In the genomic region with DNA sequence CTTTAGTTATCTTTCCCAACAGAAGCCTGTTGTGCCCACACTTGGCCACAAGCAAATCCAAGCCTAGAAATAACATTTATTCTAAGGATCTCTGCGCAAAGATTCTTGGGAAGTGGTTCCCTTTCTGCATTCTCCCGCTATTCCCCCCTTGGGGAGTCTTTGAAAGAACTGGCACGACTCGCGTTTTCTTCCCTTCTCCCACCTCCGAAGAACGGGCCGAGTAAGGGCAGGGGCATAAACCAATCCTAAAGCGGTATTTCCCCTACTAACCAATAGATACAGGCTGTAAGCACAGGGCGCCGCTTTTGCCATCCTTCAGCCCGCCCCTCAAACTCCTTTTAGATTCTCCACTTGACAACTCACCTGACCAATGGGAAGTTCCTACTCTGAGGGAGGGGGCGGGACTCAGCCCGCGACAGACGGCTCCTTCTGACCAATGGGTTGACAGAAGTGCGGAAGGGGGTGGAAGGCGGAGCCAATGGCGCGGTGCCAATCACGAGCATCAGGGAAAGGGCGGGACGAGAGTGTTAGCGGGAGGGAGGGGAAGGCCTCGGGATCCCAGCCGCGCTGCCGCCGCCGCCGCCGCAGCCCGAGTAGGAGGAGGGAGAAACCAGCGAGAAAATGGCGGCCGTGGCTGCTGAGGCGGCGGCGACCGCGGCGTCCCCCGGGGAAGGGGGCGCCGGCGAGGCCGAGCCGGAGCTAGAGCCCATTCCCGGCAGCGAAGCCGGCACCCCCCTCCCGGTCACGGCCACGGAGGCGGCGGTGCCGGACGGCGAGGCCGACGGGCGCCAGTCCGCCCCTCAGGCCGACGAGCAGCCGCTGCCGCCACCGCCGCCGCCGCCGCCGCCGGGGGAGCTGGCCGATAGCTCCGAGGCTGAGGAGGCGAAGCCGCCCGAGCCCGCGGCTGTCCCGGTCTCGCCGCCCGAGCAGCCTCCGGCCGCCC, we compare ENCODE assay signal across 8 mouse cellular contexts. TPM values are rescaled to one million over a fixed set of nuclear protein-coding genes. Genes with fewer than 3 reads are reported as not detected.
DNase-seq lines count a peak whose midpoint lies in the region; ATAC-seq lines count a peak whose summit lies in the region.

A gene (plus strand): TSS at position 527 of the 943 bp plus-strand sequence.

- H3K9me3 ChIP-seq in hindbrain, embryonic 12.5 days (replicated peaks) = no peaks in the 10 kb centered on the region

- H3K4me2 ChIP-seq in hindbrain, embryonic 12.5 days (replicated peaks) = peak within 1 kb of the TSS; percentile 80

- under 1% methylated on average over 73 of the region's 87 CpGs for WGBS in hindbrain, embryonic 12.5 days

- H3K27me3 ChIP-seq in hindbrain, embryonic 12.5 days = no peaks in the 10 kb centered on the region

- peak within 1 kb of the TSS; percentile 98 for H3K9ac ChIP-seq in hindbrain, embryonic 12.5 days

- peak; percentile 99 for ATAC-seq in hindbrain, embryonic 12.5 days (ENCODE audit: low FRiP score)

- H3K36me3 ChIP-seq in hindbrain, embryonic 12.5 days = peaks cover 8% of the 10 kb centered on the region

- H3K4me1 ChIP-seq in hindbrain, embryonic 12.5 days = peaks cover 23% of the 10 kb centered on the region

- H3K4me3 ChIP-seq in hindbrain, embryonic 12.5 days = peak within 1 kb of the TSS; percentile 97

- peak within 1 kb of the TSS; percentile 98 for H3K27ac ChIP-seq in hindbrain, embryonic 12.5 days

- DNase-seq in NIH3T3 (ENCODE audit: low read depth) = peak; percentile 100
- peak; percentile 100 for DNase-seq in cerebellum, postnatal 10 days
- peak; percentile 98 to 99 for DNase-seq in frontal cortex, postnatal 10 days (ENCODE audit: low spot score in 2 of 2)
- DNase-seq in layer of hippocampus, postnatal 14 days (ENCODE audit: low spot score in 2 of 2) = peak; percentile 98 to 99
- peak; percentile 99 for DNase-seq in lung, postnatal 14 days
- DNase-seq in retina, adult 2 months (ENCODE audit: low read depth, low spot score) = peak; percentile 99
- DNase-seq in thymus, postnatal 36 days = peak; percentile 97 to 99

RNA-seq across cellular contexts. Expression of the gene that starts here (rescaled TPM):
- 50.1 and 51.0 TPM in 2 replicates for polyA plus RNA-seq in hindbrain, embryonic 12.5 days (2016; fragmentation: Nextera tagmentation; extraction: Ambion mirVana)
- total RNA-seq in layer of hippocampus, postnatal 14 days (2021) = 10 to 100 TPM; 69.6 to 73.3 TPM

Comparison
In these comparisons a context has a peak if more than half of its experiments do, and no peak if none do; other contexts are left out.
1. Peak in every context shown above with its lines: DNase-seq, ATAC-seq, H3K4me3 ChIP-seq and H3K27ac ChIP-seq.